In genomic region chr6:31215661-31216060, GRCm38 (mm10) we compare ENCODE assay signal across 8 mouse cellular contexts.
DNase-seq lines count a peak whose midpoint lies in the region; ATAC-seq and TF ChIP-seq lines count a peak whose summit lies in the region.

No protein-coding gene starts in this region.

- DNase-seq in cerebellum, adult 9-10 months: peak; percentile 69
- DNase-seq in cerebellum, adult 11 months: no peak
- DNase-seq in testis, postnatal 14 days (ENCODE audit: low spot score): no peak
- DNase-seq in limb, embryonic 14.5 days (ENCODE audit: low spot score): no peak
- DNase-seq in stomach, postnatal 0 days (ENCODE audit: low spot score): no peak
- no peak for DNase-seq in thymus, postnatal 14 days
- no peak for DNase-seq in thymus, adult 18-20 months

- peak overlapping the region; percentile 100 for H3K4me2 ChIP-seq in limb, embryonic 14.5 days (replicated peaks; ENCODE audit: low read depth, low read length, severe bottlenecking)
- H3K4me2 ChIP-seq in stomach, postnatal 0 days (replicated peaks; ENCODE audit: low read depth): peak overlapping the region; percentile 97

- no peaks in the 10 kb centered on the region for H3K9me3 ChIP-seq in limb, embryonic 14.5 days (ENCODE audit: control insufficient read depth, low read length)
- H3K9me3 ChIP-seq in stomach, postnatal 0 days (ENCODE audit: control insufficient read depth, low read length): no peaks in the 10 kb centered on the region

- WGBS in limb, embryonic 14.5 days: 67% methylated on average over 8 of the region's 8 CpGs
- 70% methylated on average over 8 of the region's 8 CpGs for WGBS in stomach, postnatal 0 days

- no peak overlapping the region for H3K9ac ChIP-seq in limb, embryonic 14.5 days (ENCODE audit: low read depth, low read length, severe bottlenecking)
- H3K9ac ChIP-seq in stomach, postnatal 0 days (ENCODE audit: low read length): peak overlapping the region; percentile 67; the same call in 1 of the 2 replicates

- peak overlapping the region; percentile 90 for H3K4me3 ChIP-seq in testis, adult 2 months (ENCODE audit: control insufficient read depth, low read depth, low read length)
- H3K4me3 ChIP-seq in limb, embryonic 14.5 days (replicated peaks; ENCODE audit: low read length): peak overlapping the region; percentile 67
- H3K4me3 ChIP-seq in stomach, postnatal 0 days (ENCODE audit: low read depth, low read length): peak overlapping the region; percentile 64; the same call in 1 of the 2 replicates

- H3K4me1 ChIP-seq in testis, adult 2 months (ENCODE audit: control insufficient read depth, insufficient read depth, low read length): peaks cover 17% of the 10 kb centered on the region
- H3K4me1 ChIP-seq in limb, embryonic 14.5 days (ENCODE audit: control insufficient read depth, insufficient read depth, low read length): peaks cover 21% of the 10 kb centered on the region
- H3K4me1 ChIP-seq in stomach, postnatal 0 days (replicated peaks; ENCODE audit: control insufficient read depth, insufficient read depth): 0 out of 2 replicates have a peak, but pooled peaks cover 11% of the 10 kb centered on the region

- no peak for ATAC-seq in limb, embryonic 14.5 days (ENCODE audit: low FRiP score, low read depth)
- ATAC-seq in stomach, postnatal 0 days (ENCODE audit: low FRiP score, low TSS enrichment): no peak

- TF ChIP-seq EP300 in stomach, postnatal 0 days (optimal IDR thresholded peaks at IDR 0.05): no peak

- H3K36me3 ChIP-seq in testis, adult 2 months (ENCODE audit: control insufficient read depth, insufficient read depth, low read length): no peaks in the 10 kb centered on the region; the same call in 1 of the 2 replicates
- no peaks in the 10 kb centered on the region for H3K36me3 ChIP-seq in limb, embryonic 14.5 days (ENCODE audit: control insufficient read depth, insufficient read depth, low read length)
- H3K36me3 ChIP-seq in stomach, postnatal 0 days (ENCODE audit: control insufficient read depth, insufficient read depth, low read length): no peaks in the 10 kb centered on the region

- H3K27me3 ChIP-seq in testis, adult 2 months (ENCODE audit: control insufficient read depth, insufficient read depth, low read length): no peaks in the 10 kb centered on the region; the same call in none of the 2 replicates
- peaks cover 59% of the 10 kb centered on the region for H3K27me3 ChIP-seq in limb, embryonic 14.5 days (ENCODE audit: control insufficient read depth, insufficient read depth, low read length)
- 0 out of 2 replicates have a peak, but pooled peaks cover 2% of the 10 kb centered on the region for H3K27me3 ChIP-seq in stomach, postnatal 0 days (ENCODE audit: control insufficient read depth, insufficient read depth, low read length)

- peak overlapping the region; percentile 80 for H3K27ac ChIP-seq in testis, adult 2 months (ENCODE audit: control insufficient read depth, insufficient read depth, low read depth, low read length)
- no peak overlapping the region for H3K27ac ChIP-seq in limb, embryonic 14.5 days (replicated peaks; ENCODE audit: low read depth, low read length)
- H3K27ac ChIP-seq in stomach, postnatal 0 days (replicated peaks): no peak overlapping the region

- no peak for TF ChIP-seq CTCF in testis, adult 2 months (IDR thresholded peaks at IDR 0.05; ENCODE audit: control insufficient read depth, insufficient read depth, insufficient replicate concordance, low read depth, low read length)
- TF ChIP-seq CTCF in stomach, postnatal 0 days (IDR thresholded peaks at IDR 0.05; ENCODE audit: low read depth): no peak

- no peak for TF ChIP-seq POLR2A in testis, adult 2 months (IDR thresholded peaks at IDR 0.05; ENCODE audit: control insufficient read depth, low read depth, low read length)
- no peak for TF ChIP-seq POLR2A in limb, embryonic 14.5 days (IDR thresholded peaks at IDR 0.05; ENCODE audit: borderline replicate concordance, extremely low read depth, insufficient read depth, insufficient read length)
